Mouse (Mus musculus) forelimb bud, embryonic 11.5 days (tissue): ENCODE data around the gene Meis2.

Source experiments
- DNase-seq: peaks from one replicate; pipeline ENCODE4 v3.0.0-alpha.2; 2012; ENCODE audit warnings: low read depth, low spot score

Meis2 gene

DNA sequence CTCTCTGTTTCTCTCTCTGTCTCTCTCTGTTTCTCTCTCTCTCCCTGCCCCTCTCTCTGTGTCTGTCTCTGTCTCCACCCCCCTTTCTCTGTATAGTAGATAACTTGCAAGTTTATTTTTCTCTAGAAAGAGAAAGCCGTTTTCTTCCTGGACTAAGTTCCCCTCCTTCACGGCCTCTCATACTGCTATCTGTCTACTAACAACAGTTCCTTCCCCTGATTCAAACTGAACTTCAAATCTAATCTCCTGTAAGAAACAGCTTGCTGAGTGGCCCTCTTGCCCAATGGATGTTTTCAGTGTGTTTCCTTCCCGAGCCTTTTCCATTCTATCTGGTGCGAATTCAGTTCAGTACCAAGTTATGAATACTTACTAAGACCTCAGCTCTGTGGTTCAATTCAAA, 155.4 kb downstream of the Meis2 start:
- DNase-seq: no peak

DNA sequence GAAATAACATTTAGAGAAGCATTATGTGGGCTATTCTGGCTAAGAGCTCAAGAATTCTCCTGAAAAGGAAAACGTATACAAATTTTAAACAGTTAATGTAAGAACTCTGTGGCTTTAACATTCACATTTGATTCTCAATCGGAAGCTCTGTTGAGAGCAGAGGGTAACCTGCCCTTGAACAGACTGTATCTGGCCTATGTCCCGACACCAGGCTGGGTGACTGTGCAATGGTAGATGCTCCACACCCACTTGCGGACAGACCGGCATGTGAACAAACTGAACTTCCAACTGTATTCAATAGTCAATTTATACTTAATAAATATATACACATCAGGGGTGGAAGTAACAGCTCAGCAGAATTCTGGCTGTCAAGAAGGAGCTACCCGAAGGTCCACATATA, 164.6 kb downstream of the Meis2 start:
- no peak for DNase-seq

DNA sequence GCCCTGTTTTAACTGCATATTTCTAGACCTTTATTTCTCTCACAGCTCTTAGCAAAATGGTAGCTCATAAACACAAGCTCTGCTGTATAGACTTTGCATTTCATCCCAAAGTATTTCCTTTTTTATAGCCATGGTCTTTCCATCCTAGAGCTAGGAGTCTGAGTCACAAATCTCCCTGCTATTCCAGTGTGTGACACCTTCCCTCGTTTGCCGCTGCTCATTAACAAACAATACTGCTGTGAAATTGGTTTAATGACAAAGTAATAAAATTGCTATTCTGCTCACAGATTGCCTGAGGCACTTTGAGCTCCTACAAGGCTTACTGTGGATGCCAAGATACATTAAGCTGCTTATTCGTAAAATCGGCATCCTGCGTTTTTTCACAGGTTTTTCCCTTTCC, 168.1 kb downstream of the Meis2 start:
- peak; percentile 80 for DNase-seq

DNA sequence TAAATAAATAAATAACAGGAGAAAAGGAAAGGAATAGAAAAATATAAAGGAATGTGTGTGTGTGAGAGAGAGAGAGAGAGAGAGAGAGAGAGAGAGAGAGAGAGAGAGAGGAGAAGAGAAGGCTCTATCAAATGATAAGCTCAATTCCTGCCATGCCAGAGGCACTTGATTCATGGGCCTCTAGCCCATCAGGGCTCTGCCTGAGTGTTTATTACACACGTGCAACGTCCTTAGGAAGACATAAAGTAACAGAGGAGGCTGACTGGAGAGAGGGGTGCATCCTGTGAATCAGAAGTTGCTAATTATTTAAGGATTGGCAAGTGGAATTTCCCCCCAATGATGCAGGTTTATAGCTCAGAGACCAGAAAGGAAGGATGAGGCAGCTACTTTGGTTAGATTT, 168.6 kb downstream of the Meis2 start:
- DNase-seq: peak; percentile 29

DNA sequence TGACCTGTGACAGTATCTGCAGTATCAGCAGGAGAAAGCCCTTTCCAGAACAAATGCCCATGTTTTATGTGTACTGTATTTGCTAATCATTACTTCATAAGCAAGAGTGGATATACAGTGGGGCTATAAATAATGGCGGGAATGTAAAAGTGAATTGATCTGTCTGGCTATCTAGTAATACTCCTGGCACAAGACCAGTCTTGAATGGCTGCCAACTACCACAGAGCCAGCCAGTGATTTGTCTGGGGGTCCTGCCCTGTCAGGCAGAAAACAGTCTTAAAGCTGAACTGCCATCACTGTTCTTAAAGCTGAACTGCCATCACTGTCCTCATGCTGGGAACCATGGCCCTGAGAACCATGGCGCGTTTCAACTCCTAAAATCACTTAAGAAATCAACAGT, 169.9 kb downstream of the Meis2 start:
- no peak for DNase-seq

DNA sequence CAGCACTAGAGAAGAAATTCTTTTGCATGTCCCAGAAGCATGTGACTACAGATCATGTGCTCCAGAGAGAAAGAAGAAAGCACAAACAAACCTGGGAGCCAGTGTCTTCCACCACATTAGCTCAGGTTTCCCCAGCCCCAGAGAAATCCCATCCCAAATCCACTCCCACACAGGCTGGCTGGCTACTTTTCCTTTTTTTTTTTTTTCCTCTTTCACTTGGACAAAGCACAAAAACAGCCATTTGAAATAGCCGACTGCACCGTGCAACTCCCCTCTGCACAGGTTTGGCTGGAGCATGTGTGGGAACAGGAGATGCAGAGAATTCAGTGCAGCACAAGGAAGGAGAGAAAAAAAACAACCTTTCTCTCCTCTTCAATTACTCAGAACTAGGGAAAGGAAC, 170.4 kb downstream of the Meis2 start:
- DNase-seq: no peak

DNA sequence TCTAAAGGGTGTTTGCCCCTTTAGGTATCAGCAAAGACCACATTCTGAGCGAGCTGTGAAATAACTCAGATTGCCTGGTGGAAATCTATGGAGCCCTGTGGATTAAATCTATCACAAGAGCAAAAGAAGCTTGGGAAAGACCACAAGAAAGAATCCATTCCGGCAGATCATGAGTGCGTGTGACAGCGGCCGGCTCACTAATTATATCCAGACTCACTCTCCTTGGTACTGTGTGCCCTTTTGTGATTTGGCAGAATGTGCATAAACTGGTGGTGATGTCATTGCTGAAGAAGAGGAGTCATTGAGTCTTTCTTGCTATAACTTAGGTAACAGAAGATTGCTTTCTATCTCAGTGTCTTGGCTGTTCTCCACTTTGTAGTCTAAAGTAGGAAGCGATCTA, 172.5 kb downstream of the Meis2 start:
- no peak for DNase-seq

DNA sequence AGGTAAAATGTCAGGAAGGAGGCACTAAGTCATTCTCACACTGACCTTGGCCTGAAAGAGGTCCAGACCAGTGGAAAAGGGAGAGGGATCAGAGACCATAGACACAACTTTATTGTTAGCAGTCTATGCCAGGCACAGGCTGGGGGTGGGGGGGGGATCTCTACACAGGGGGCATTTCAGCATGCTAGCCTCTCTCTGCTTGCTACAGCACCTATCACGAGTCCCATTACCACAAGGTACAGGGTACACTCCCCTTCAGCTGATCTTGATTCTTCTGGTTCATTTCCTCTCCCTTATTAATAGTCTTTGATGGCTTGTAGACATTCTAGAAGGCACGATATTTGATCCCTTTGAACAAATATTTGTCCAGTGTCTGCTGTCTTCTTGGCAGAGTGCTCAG, 174.9 kb downstream of the Meis2 start:
- DNase-seq: no peak

DNA sequence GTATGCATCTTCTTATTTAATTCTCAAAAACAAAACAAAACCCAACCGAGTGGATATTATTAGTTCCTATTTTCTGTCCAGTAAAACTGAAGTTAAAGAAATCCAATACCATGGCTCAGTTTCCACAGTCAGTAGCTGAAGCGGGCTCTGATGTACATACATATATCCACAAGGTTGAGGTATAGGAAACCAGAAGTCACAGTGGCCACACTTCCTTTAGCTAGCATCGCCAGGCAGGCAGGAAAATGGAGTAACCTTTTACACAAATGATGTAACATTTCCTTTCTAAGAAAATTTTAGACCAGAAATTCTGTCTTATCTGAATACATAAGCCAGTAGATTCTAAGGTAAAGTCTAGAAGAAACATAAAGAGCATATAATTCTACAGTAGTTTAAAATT, 175.6 kb downstream of the Meis2 start:
- DNase-seq: no peak

DNA sequence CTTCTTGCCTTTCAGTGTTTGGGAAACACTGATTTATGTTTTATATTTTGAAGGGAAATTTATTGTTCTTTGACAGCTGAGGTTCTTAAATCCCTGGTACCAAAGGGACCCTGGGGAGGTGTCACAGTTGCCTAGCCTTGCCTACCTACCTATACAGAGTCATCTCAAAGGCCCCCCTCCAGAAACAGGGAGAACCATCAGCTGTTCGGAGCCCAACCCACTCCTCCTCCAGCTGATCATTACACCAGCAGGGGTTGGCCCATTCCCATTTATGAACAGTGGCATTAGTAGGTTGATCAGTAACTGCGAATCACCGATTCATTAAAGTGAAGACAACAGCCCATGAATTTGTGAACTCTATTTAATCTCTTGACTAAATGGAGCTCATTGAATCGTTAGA, 176.4 kb downstream of the Meis2 start:
- no peak for DNase-seq

DNA sequence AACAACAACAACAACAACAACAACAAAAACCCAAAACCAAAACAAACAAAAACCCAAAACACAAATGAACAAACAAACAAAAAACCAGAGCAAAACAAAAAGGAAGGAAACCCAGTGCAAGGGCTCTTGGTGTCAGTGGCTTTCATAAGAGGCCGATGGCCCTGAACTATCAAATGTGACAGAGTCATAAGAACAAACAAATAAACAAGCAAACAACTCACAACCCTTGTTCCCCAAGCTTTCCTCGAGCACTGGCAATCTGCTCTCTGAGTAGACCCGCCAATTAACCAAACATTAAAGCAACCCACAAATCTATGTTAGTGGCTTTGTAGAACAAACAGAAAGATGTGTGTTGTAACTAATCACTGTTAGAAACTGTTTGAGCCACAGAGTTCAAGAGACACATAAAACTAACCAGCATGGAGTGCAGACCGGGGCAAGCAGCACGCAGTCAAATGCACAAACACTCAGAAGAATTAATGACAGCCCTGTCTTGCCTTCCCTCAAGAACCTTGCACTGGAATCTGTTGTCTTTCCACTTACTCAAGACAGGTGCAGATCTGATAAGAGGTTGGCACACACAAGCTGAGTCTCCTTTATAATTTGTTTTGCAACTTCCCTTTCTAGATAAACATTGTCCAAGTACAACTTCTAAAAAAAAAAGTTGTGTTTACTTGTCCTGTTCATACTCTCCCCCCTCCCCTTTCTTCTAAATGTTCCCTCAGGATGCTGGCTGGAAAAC, 177.1 kb downstream of the Meis2 start:
- DNase-seq: no peak

DNA sequence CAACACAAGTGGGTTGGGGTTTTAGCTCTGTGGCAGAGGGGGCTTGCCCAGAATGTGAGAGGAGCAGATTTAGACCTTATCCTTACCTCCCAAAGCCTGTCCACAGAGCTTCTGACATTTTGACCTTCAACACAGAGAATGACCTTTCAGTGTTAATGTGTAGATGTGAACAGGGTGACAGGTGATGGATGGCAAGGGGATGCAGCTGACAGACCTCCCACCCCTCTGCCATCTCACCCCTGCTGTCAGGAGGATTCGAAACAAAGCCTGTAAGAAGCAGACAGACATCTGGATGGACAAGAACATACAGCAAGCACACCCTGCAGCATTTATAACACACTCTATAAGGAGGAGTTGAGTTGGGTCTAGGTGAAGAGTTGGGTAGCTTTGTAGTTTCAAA, 178.0 kb downstream of the Meis2 start:
- no peak for DNase-seq

DNA sequence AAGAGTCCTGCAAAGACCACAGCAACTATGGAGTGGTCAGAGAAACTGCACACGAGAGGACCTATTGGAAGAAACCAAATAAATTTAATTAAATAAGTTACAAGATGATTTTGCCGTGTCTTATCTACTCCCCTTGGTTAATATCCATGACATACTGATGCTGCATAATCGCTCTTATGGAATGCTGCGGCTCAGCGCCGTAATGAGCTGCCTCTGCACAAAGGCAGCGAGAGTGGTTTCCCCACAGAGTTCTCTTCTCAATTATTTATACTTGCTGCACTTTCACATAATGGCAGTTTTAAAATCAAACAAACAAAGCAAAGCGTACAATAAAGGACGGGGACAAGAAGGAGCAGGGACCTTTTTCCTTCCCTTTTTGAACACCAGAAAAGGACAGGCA, 181.5 kb downstream of the Meis2 start:
- DNase-seq: no peak

DNA sequence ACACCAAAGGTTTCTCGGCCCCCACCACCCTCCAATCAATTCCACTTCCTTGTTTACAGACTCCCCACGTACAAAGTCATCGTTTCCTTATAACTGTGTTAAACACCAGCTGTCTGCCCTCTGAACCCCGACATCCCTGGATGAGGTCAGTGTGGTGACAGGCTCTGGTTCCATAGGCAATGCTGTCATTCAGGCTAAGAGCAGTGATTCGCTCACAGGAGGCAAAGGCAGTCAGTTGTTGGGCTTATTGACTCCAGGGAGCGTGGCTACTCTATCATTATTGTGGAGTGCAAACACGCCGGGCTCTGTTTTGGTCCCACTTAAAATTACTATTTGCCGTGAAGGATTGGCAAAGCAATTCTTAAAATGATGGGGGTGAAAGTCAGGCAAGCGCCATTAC, 182.1 kb downstream of the Meis2 start:
- no peak for DNase-seq

DNA sequence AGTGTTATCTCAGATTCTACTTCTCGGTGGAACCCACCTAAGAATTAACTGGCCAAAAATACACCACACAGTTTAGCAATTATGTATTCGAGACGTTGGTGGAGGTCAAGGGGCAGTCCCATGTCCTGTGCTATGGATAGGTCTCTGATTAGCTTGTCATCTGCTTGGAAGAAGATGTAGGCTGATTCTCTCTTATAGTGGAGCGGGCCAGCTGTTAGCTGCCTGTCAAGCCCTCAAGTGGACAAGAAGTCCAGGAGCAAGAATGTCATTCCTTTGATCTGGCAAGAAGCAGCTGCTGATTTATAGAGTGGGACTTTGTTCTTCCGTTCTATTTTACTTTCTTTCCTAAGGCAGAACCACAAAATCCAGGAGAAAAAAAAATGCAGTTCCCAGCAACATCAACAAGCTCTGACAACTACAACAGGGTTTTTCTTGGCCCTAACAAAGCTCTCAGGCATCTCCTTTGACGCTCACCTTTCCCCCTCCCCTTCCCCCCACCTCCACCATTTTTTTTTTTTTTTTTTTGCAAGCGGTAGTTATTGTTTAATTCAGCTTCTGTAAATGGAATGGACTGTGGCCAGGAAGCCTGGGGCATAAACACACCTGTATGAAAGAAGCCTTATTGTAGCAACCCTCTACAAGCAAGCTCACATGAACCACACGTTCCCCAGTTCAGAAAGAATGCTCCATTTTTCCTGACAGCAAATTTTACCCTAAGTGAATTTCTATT, 189.7 kb downstream of the Meis2 start:
- DNase-seq: no peak

DNA sequence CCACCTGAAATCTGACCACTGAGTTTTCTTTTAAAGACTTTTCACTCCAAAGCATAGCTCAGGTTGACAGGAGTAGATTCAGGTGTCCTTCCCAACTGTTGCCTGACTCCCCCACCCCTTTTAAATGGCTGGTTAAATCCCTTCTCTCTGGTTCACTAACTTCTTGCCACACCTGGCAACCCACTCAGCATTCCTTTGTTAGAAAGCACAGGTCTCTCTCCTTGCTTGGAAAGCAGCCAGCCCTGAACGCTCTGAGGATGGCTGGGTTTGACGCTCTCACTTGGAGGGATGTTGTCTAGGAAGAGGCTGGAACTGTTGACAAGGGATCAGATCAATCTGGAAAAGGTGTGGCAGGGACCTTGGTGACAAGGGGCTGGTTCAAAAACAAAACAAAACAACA, 192.8 kb downstream of the Meis2 start:
- DNase-seq: no peak

DNA sequence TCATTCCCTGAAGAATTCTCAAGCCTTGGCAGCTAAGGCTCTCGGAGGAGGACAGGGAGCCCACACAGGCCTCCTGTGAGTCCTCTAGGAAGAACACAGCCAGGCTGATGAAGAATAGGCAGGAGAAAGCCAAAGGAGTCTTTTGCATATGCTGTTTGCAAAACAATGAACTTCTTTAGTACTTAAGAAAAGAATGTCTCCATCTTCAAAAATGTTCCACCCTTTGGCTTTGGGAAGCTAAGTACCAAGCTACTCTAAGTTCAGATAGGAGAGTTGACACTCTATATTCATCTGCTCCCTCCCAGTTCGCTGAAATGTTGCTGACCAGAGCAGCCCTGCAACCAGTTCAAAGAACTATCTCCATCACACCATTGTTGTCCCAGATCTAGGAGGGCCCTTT, 195.7 kb downstream of the Meis2 start:
- no peak for DNase-seq

DNA sequence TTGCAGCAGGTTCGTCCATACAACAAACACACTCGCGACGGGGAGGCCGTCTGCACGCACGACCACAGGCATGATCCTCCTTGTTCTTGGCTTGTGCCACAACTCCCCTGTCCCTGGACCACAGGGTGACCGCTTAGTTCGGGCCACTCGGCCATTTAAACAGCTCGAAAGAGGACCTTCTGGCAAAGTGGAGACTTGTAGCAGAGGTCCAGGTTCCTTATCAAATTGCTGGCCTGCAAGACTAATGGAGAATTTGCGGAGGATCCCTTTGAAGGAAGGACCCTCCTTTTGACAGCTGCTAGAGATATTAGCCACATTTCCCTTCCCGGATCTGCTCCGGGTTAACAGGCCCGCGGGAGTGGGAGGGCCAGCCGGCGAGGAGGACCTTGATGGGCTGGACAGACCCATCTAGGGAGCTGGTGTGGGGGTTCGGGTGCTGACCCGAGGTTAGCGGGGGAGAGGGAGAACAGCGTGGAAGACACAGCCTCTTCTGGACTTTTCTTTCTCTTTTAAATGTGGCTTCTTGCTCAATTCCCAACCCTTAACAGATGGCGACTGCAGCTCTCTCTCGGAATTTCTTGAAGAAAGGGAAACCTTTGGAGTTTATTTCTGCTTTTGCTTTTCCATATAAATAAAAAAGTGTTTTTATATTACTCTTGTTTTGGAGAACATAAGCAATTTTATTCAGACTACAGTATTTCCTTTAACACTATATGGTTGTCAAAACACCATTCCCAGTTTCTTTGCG, 204.9 kb downstream of the Meis2 start:
- DNase-seq: no peak

DNA sequence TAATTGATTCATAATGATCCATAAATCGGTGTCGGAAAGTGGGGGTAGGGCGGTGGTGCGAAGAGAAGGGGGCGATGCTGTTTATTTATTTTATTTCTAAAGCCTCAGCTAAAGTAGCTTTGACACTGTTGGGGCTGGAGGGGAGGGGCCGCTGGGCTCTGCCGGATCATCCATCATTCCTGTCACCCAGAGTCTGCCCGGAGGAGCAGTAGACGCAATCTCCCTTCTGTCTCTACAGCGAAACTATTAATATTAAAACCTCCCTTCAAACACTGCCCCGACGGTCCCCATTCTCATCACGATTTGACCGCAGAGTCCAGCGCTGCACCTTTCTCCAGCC, 205.5 kb downstream of the Meis2 start:
- no peak for DNase-seq

DNA sequence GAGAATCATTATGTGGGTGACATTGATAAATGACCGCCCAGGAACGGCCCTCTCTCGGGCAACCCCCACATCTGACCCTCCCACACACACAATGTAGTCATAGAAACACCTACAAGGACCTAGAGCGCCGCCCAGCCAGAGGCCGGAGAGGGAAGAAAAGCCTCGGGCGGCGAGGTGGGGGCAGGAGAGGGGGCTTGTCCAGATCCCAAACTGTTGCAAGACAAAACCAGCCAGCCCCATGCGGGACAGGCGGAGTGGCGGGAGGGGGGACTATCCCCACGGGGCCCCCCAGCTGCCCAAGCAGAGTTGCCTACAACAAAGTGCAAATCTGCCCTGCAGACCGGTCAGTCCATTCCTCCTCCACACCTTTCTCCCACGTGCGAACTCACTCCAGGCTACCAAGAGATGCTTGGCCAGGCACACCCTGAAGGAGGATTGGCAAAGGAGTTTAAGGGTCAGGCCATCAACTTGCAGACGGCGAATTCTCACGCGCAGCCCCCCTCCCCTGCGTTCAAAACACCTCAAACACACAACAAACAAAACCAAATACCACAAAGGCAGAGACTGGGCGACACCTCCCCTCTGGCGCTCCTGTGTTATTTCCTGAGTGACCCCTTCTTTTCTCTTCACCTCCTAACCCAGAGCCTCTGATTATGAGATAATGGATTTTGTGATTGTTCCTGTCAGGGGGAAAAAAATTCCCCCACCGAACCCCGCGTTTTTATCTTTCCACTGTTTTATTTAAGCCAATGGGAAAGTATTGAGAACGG, 206.1 kb downstream of the Meis2 start:
- no peak for DNase-seq

DNA sequence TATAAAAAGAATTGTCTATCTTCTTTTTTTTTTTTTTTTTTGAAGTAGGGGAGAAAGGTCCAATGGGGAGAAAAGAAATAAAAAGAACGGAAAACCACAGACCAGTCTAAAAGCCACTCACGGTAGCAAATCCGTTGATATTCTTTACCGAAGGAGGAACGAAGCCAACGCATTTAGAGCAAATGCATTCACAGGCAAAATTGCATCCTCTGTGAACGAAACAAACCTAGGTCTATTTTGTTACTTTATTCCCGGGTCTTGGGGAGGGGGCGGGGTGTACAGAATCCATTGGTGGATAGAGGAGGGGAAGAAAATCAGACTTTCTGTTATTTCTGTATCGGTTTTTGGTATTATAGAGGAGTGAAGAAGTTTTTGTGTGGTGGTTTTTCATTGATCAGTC, 206.7 kb downstream of the Meis2 start:
- no peak for DNase-seq

DNA sequence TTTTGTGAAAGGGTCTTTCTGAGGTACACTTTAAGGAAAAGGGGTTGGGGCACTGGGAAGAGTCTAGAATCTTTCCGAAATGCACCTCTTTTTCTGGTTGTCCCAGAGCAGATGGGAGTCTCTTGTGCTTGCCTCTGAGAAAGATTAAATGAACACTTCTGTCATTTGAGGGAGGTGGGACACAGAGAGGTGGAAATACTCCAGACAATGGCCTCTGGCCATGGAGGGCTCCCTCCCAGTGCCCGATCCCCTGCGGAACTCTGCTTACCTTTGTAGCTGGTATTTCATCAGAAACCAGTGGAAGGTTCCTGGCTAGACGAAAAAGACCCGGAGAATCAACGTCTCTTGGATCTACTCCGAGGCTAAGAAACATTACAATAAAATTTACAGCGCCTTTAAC, 207.4 kb downstream of the Meis2 start:
- DNase-seq: no peak
